Mouse (Mus musculus): ENCODE results near the gene Adra1b. TPM values are rescaled to one million over a fixed set of nuclear protein-coding genes. Genes with fewer than 3 reads are reported as not detected.

The Adra1b gene
- polyA plus RNA-seq, 1 experiment from 2014 or later, result 7.5 TPM

- H3K9me3 ChIP-seq (replicated peaks; ENCODE audit: control insufficient read depth, low read length), result no peaks in the 10 kb centered on the region
- no peak for ATAC-seq (ENCODE audit: low read depth)
- H3K36me3 ChIP-seq (ENCODE audit: control insufficient read depth, insufficient read depth), result no peaks in the 10 kb centered on the region
- H3K9ac ChIP-seq (ENCODE audit: low read depth, low read length), result no peak overlapping the region
- no peaks in the 10 kb centered on the region for H3K4me1 ChIP-seq (ENCODE audit: control insufficient read depth, low read depth, low read length)
- H3K4me2 ChIP-seq (ENCODE audit: low read depth, low read length), result no peak overlapping the region
- H3K4me3 ChIP-seq (ENCODE audit: low read depth, low read length), result no peak overlapping the region
- 60% methylated on average over 9 of the region's 9 CpGs for WGBS (ENCODE audit: insufficient replicate concordance)
- H3K27me3 ChIP-seq (ENCODE audit: control insufficient read depth, insufficient read depth, low read depth, low read length), result no peaks in the 10 kb centered on the region
- no peak overlapping the region for H3K27ac ChIP-seq (ENCODE audit: low read length)
Measured at GRCm38 (mm10) chr11:43817368-43817923, 83.6 kb downstream of the Adra1b start.

DNA sequence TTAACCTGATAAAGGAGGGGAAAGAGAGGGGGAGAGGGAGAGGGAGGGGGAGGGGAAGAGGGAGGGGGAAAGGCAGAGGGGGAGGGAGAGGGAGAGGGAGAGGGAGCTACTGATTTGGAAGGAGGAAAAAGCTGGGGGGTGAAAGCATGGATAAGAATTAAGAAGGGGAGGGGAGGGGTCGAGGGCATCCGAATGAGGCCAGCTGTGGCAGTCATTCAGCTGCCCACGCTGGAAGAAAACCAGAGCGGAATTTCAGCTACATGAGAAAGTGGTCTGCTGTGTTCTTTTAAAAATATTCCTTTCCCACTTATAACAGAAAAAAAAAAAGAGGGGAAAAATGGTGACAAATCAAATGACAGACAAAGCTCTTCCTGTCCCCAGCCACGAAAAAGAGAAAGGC is 88.5 kb downstream of the Adra1b start:
- no peak overlapping the region for H3K27ac ChIP-seq (ENCODE audit: low read length)
- no peaks in the 10 kb centered on the region for H3K36me3 ChIP-seq (ENCODE audit: control insufficient read depth, insufficient read depth)
- H3K27me3 ChIP-seq (ENCODE audit: control insufficient read depth, insufficient read depth, low read depth, low read length), result no peaks in the 10 kb centered on the region
- H3K4me2 ChIP-seq (ENCODE audit: low read depth, low read length), result no peak overlapping the region
- WGBS (ENCODE audit: insufficient replicate concordance), result 43% methylated on average over 5 of the region's 5 CpGs
- H3K9ac ChIP-seq (ENCODE audit: low read depth, low read length), result no peak overlapping the region
- H3K4me1 ChIP-seq (ENCODE audit: control insufficient read depth, low read depth, low read length), result no peaks in the 10 kb centered on the region
- H3K9me3 ChIP-seq (replicated peaks; ENCODE audit: control insufficient read depth, low read length), result no peaks in the 10 kb centered on the region
- no peak overlapping the region for H3K4me3 ChIP-seq (ENCODE audit: low read depth, low read length)
- no peak for ATAC-seq (ENCODE audit: low read depth)

DNA sequence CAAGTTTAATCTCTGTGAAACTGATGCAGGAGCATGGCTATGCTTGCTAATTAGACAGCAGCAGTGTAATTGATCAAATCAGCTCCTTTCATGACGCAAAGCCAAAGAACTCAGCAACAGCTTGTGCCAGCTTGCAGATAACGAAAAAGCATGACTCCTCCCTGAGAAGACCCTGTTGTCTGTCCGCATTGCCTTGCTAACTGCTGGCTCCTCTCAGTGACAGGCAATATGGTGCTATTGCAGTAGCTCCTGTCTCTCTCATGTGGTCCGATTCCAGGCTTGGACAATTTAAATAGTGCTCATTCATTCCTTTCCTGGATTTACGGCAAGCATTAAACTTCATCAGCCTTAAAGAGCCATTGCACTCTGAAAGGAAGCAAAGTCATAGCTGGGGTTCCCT is 93.3 kb downstream of the Adra1b start:
- WGBS (ENCODE audit: insufficient replicate concordance), result 59% methylated on average over 5 of the region's 5 CpGs
- no peaks in the 10 kb centered on the region for H3K27me3 ChIP-seq (ENCODE audit: control insufficient read depth, insufficient read depth, low read depth, low read length)

DNA sequence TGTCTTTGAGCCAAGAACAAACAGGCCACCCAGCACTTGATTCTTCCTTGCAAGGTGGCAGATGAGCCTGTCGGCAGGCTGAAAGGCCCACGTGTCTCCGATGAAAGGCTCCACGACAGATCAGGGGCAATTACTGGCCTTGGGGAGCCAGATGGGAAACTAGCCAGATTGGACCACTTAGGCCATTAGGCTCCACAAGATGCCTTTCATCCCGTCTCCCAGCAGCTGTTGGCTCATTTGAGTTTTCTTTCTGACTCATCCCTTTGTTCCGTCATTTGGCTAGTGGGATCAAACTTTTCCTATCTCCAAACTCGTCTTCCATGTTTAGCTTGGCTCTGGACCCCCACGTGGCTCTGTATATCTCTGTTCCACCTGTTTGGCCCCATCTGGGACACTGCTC is 105.0 kb downstream of the Adra1b start:
- Histone ChIP-seq H3K9me3 (replicated peaks; ENCODE audit: control insufficient read depth, low read length) (no peaks in the 10 kb centered on the region), H3K4me2 (ENCODE audit: low read depth, low read length) (no peak overlapping the region), H3K4me3 (ENCODE audit: low read depth, low read length) (no peak overlapping the region), H3K36me3 (ENCODE audit: control insufficient read depth, insufficient read depth) (no peaks in the 10 kb centered on the region), H3K4me1 (ENCODE audit: control insufficient read depth, low read depth, low read length) (no peaks in the 10 kb centered on the region), H3K9ac (ENCODE audit: low read depth, low read length) (no peak overlapping the region), H3K27ac (ENCODE audit: low read length) (no peak overlapping the region), H3K27me3 (ENCODE audit: control insufficient read depth, insufficient read depth, low read depth, low read length) (no peaks in the 10 kb centered on the region)
- 52% methylated on average over 8 of the region's 8 CpGs for WGBS (ENCODE audit: insufficient replicate concordance)
- ATAC-seq (ENCODE audit: low read depth), result no peak

More for the DNA sequence above, 93.3 kb downstream of the Adra1b start:
- Histone ChIP-seq H3K4me1 (ENCODE audit: control insufficient read depth, low read depth, low read length) (no peaks in the 10 kb centered on the region), H3K27ac (ENCODE audit: low read length) (no peak overlapping the region), H3K4me3 (ENCODE audit: low read depth, low read length) (no peak overlapping the region), H3K9ac (ENCODE audit: low read depth, low read length) (no peak overlapping the region), H3K36me3 (ENCODE audit: control insufficient read depth, insufficient read depth) (no peaks in the 10 kb centered on the region), H3K9me3 (replicated peaks; ENCODE audit: control insufficient read depth, low read length) (no peaks in the 10 kb centered on the region), H3K4me2 (ENCODE audit: low read depth, low read length) (no peak overlapping the region)
- no peak for ATAC-seq (ENCODE audit: low read depth)

GRCm38 (mm10) chr11:43790446-43790845 is 110.6 kb downstream of the Adra1b start:
- no peak for ATAC-seq (ENCODE audit: low read depth)
- WGBS (ENCODE audit: insufficient replicate concordance), result 65% methylated on average over 6 of the region's 6 CpGs
- H3K9ac ChIP-seq (ENCODE audit: low read depth, low read length), result no peak overlapping the region

GRCm38 (mm10) chr11:43783772-43784171 is 117.2 kb downstream of the Adra1b start:
- no peaks in the 10 kb centered on the region for H3K9me3 ChIP-seq (replicated peaks; ENCODE audit: control insufficient read depth, low read length)
- no peak overlapping the region for H3K4me2 ChIP-seq (ENCODE audit: low read depth, low read length)
- no peak for ATAC-seq (ENCODE audit: low read depth)
- no peaks in the 10 kb centered on the region; the same call in 1 of the 2 replicates for H3K4me1 ChIP-seq (ENCODE audit: control insufficient read depth, low read depth, low read length)
- H3K9ac ChIP-seq (ENCODE audit: low read depth, low read length), result no peak overlapping the region
- 5% methylated on average over 2 of the region's 2 CpGs for WGBS (ENCODE audit: insufficient replicate concordance)
- H3K4me3 ChIP-seq (ENCODE audit: low read depth, low read length), result no peak overlapping the region
- no peaks in the 10 kb centered on the region for H3K27me3 ChIP-seq (ENCODE audit: control insufficient read depth, insufficient read depth, low read depth, low read length)
- H3K27ac ChIP-seq (ENCODE audit: low read length), result no peak overlapping the region
- H3K36me3 ChIP-seq (ENCODE audit: control insufficient read depth, insufficient read depth), result no peaks in the 10 kb centered on the region

More at GRCm38 (mm10) chr11:43790446-43790845, 110.6 kb downstream of the Adra1b start:
- H3K4me1 ChIP-seq (ENCODE audit: control insufficient read depth, low read depth, low read length), result no peaks in the 10 kb centered on the region
- no peaks in the 10 kb centered on the region for H3K36me3 ChIP-seq (ENCODE audit: control insufficient read depth, insufficient read depth)
- no peak overlapping the region for H3K4me3 ChIP-seq (ENCODE audit: low read depth, low read length)
- no peak overlapping the region for H3K27ac ChIP-seq (ENCODE audit: low read length)
- no peaks in the 10 kb centered on the region for H3K27me3 ChIP-seq (ENCODE audit: control insufficient read depth, insufficient read depth, low read depth, low read length)
- no peaks in the 10 kb centered on the region for H3K9me3 ChIP-seq (replicated peaks; ENCODE audit: control insufficient read depth, low read length)
- no peak overlapping the region for H3K4me2 ChIP-seq (ENCODE audit: low read depth, low read length)

DNA sequence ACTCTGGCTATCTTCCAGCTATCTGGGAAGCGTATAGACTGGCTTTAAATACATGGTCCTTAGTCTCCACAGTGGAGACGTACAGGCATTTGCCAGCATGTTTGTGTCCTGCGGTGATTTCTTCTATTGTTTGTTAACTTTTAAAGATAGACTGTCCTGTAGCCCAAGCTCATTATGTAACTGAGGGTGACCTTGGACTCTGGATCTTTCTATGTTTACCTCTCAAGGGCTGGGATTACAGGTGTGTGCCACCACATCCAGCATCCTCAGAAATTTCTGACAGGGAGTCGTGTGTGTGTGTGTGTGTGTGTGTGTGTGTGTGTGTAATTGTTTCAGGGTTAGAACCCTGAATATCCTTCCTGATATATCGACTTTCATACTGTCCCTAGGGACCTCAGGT is 117.9 kb downstream of the Adra1b start:
- Histone ChIP-seq H3K4me2 (ENCODE audit: low read depth, low read length) (no peak overlapping the region), H3K27ac (ENCODE audit: low read length) (no peak overlapping the region), H3K9me3 (replicated peaks; ENCODE audit: control insufficient read depth, low read length) (no peaks in the 10 kb centered on the region), H3K9ac (ENCODE audit: low read depth, low read length) (no peak overlapping the region), H3K36me3 (ENCODE audit: control insufficient read depth, insufficient read depth) (no peaks in the 10 kb centered on the region), H3K27me3 (ENCODE audit: control insufficient read depth, insufficient read depth, low read depth, low read length) (no peaks in the 10 kb centered on the region), H3K4me3 (ENCODE audit: low read depth, low read length) (no peak overlapping the region), H3K4me1 (ENCODE audit: control insufficient read depth, low read depth, low read length) (no peaks in the 10 kb centered on the region; the same call in 1 of the 2 replicates)
- 45% methylated on average over 5 of the region's 5 CpGs for WGBS (ENCODE audit: insufficient replicate concordance)
- ATAC-seq (ENCODE audit: low read depth), result peak; percentile 47; the same call in 1 of the 2 replicates

DNA sequence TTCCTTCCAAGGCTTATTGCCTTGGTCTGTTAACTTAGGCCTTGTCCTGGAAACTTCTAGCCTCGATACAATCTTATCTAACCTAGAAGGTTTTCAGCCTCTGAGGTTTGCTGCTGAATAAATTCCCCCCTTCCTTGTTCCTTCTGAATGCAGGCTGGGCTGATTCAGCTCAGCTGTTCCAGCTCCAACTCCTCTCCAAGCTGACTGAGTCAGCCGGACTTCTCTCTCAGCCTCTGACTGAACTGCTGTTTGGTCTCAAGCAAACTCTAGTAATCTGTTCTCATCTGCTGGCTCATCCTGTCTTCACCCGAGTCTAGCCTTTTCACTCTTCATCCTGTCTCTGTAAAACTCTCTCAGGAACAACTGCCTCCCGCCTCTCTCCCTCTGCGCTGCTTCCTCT is 121.5 kb downstream of the Adra1b start:
- H3K9ac ChIP-seq (ENCODE audit: low read depth, low read length), result no peak overlapping the region
- WGBS (ENCODE audit: insufficient replicate concordance), result 37% methylated on average over 5 of the region's 5 CpGs
- no peaks in the 10 kb centered on the region; the same call in 1 of the 2 replicates for H3K4me1 ChIP-seq (ENCODE audit: control insufficient read depth, low read depth, low read length)
- no peaks in the 10 kb centered on the region for H3K36me3 ChIP-seq (ENCODE audit: control insufficient read depth, insufficient read depth)
- H3K4me2 ChIP-seq (ENCODE audit: low read depth, low read length), result no peak overlapping the region
- peaks cover 13% of the 10 kb centered on the region for H3K27me3 ChIP-seq (ENCODE audit: control insufficient read depth, insufficient read depth, low read depth, low read length)
- no peak overlapping the region for H3K27ac ChIP-seq (ENCODE audit: low read length)
- no peak overlapping the region for H3K4me3 ChIP-seq (ENCODE audit: low read depth, low read length)
- no peak for ATAC-seq (ENCODE audit: low read depth)
- H3K9me3 ChIP-seq (replicated peaks; ENCODE audit: control insufficient read depth, low read length), result no peaks in the 10 kb centered on the region

GRCm38 (mm10) chr11:43776324-43776694 is 124.7 kb downstream of the Adra1b start:
- H3K4me2 ChIP-seq (ENCODE audit: low read depth, low read length), result 0 out of 2 replicates have a peak overlapping the region, but pooled peaks have one; percentile 1
- peaks cover 13% of the 10 kb centered on the region for H3K27me3 ChIP-seq (ENCODE audit: control insufficient read depth, insufficient read depth, low read depth, low read length)
- no peaks in the 10 kb centered on the region for H3K36me3 ChIP-seq (ENCODE audit: control insufficient read depth, insufficient read depth)
- no peak for ATAC-seq (ENCODE audit: low read depth)
- no peaks in the 10 kb centered on the region for H3K9me3 ChIP-seq (replicated peaks; ENCODE audit: control insufficient read depth, low read length)
- H3K4me1 ChIP-seq (ENCODE audit: control insufficient read depth, low read depth, low read length), result no peaks in the 10 kb centered on the region
- H3K27ac ChIP-seq (ENCODE audit: low read length), result no peak overlapping the region
- WGBS (ENCODE audit: insufficient replicate concordance), result 29% methylated on average over 8 of the region's 8 CpGs
- H3K9ac ChIP-seq (ENCODE audit: low read depth, low read length), result no peak overlapping the region
- H3K4me3 ChIP-seq (ENCODE audit: low read depth, low read length), result no peak overlapping the region

All from liver, embryonic 16.5 days (tissue).